Mouse (Mus musculus): ENCODE measurements at regions not wholly inside any gene's neighbourhood (a gene's known extent, or its start where the extent isn't known, plus 50 kb on each side); places are given as distances from the start of the nearest gene placed in this dataset.
A peak's percentile ranks its signal among the peaks of the same experiment; 100 is the strongest.

GRCm38 (mm10) chr2:123528915-123529314, 560.9 kb upstream of the Sema6d start:
- Histone ChIP-seq H3K4me3 (no peak overlapping the region), H3K9ac (no peak overlapping the region), H3K36me3 (no peaks in the 10 kb centered on the region), H3K4me1 (no peaks in the 10 kb centered on the region), H3K27me3 (replicated peaks) (no peaks in the 10 kb centered on the region), H3K4me2 (replicated peaks) (no peak overlapping the region), H3K27ac (no peak overlapping the region), H3K9me3 (no peaks in the 10 kb centered on the region)
- no peak for ATAC-seq (ENCODE audit: low FRiP score, low read depth)
- WGBS = 77% methylated on average over 1 of the region's 1 CpGs

GRCm38 (mm10) chr2:123532946-123533791, 556.6 kb upstream of the Sema6d start:
- no peak overlapping the region for H3K4me3 ChIP-seq
- H3K4me1 ChIP-seq = no peaks in the 10 kb centered on the region
- H3K9ac ChIP-seq = no peak overlapping the region
- ATAC-seq (ENCODE audit: low FRiP score, low read depth) = no peak
- no peaks in the 10 kb centered on the region for H3K9me3 ChIP-seq
- H3K27me3 ChIP-seq (replicated peaks) = no peaks in the 10 kb centered on the region
- no peaks in the 10 kb centered on the region for H3K36me3 ChIP-seq
- no peak overlapping the region for H3K27ac ChIP-seq
- no peak overlapping the region for H3K4me2 ChIP-seq (replicated peaks)
- 74% methylated on average over 9 of the region's 9 CpGs for WGBS

GRCm38 (mm10) chr2:123551249-123551850, 538.4 kb upstream of the Sema6d start:
- no peaks in the 10 kb centered on the region for H3K9me3 ChIP-seq
- ATAC-seq (ENCODE audit: low FRiP score, low read depth) = no peak
- H3K27me3 ChIP-seq (replicated peaks) = no peaks in the 10 kb centered on the region
- no peaks in the 10 kb centered on the region for H3K36me3 ChIP-seq
- no peaks in the 10 kb centered on the region for H3K4me1 ChIP-seq
- H3K4me3 ChIP-seq = no peak overlapping the region
- WGBS = 72% methylated on average over 1 of the region's 1 CpGs
- no peak overlapping the region for H3K9ac ChIP-seq
- no peak overlapping the region for H3K4me2 ChIP-seq (replicated peaks)
- no peak overlapping the region for H3K27ac ChIP-seq

- Histone ChIP-seq H3K27me3 (replicated peaks) (no peaks in the 10 kb centered on the region), H3K36me3 (no peaks in the 10 kb centered on the region), H3K4me1 (no peaks in the 10 kb centered on the region), H3K9me3 (no peaks in the 10 kb centered on the region), H3K27ac (no peak overlapping the region), H3K9ac (no peak overlapping the region), H3K4me3 (no peak overlapping the region), H3K4me2 (replicated peaks) (no peak overlapping the region)
- ATAC-seq (ENCODE audit: low FRiP score, low read depth) = peak; percentile 56; the same call in 1 of the 2 replicates
Measured at GRCm38 (mm10) chr2:123558123-123558650, 531.6 kb upstream of the Sema6d start.
